Mouse (Mus musculus) limb, embryonic 12.5 days (tissue): ENCODE data around the gene Gal3st2b. TPM values are rescaled to one million over a fixed set of nuclear protein-coding genes. Genes with fewer than 3 reads are reported as not detected.
"Not testable (repeated sequence)": the region's sequence is repeated elsewhere in the genome, so short reads cannot be mapped to it uniquely, and the experiment has no call there.

ENCODE experiments used
- ATAC-seq: fragments of 200-750 bp; cut with Nextera tagmentation; 2 replicates; pipeline ENCODE4 v1.8.0; 2017; ENCODE audit warnings: low read depth, moderate TSS enrichment; ENCODE audit not compliant: insufficient number of reproducible peaks, insufficient read depth, low FRiP score, low TSS enrichment
- H3K27ac ChIP-seq: fragments of 300-500 bp; sonication (generic); 2 replicates; pipeline ENCODE4 v1.5.1; 2016; ENCODE audit warnings: mild to moderate bottlenecking, moderate library complexity
- H3K27me3 ChIP-seq: fragments of 300-500 bp; sonication (generic); 2 replicates; pipeline ENCODE4 v1.6.1; 2016; ENCODE audit warnings: mild to moderate bottlenecking, moderate library complexity
- H3K36me3 ChIP-seq: fragments of 300-500 bp; sonication (generic); 2 replicates; pipeline ENCODE4 v1.6.1; 2016; ENCODE audit warnings: mild to moderate bottlenecking, moderate library complexity
- H3K4me1 ChIP-seq: fragments of 300-500 bp; sonication (generic); replicated peaks from 2 replicates; pipeline ENCODE4 v1.6.1; 2016
- H3K4me2 ChIP-seq: fragments of 300-500 bp; sonication (generic); 2 replicates; pipeline ENCODE4 v1.6.1; 2016; ENCODE audit warnings: mild to moderate bottlenecking, moderate library complexity
- H3K4me3 ChIP-seq: fragments of 300-500 bp; sonication (generic); replicated peaks from 2 replicates; pipeline ENCODE4 v1.5.1; 2016; ENCODE audit warnings: mild to moderate bottlenecking
- H3K9ac ChIP-seq: fragments of 300-500 bp; sonication (generic); replicated peaks from 2 replicates; pipeline ENCODE4 v1.6.1; 2016; ENCODE audit warnings: mild to moderate bottlenecking, moderate library complexity
- H3K9me3 ChIP-seq: fragments of 300-500 bp; sonication (generic); 2 replicates; pipeline ENCODE4 v1.6.1; 2016; ENCODE audit warnings: mild to moderate bottlenecking, moderate library complexity
- WGBS: fragments of 180-500 bp; shearing (Covaris S2); methylation state at CpG from one replicate; pipeline ENCODE4 v1.1.7; 2016; 5-methylcytosine and 5-hydroxymethylcytosine counted together
- polyA plus RNA-seq: library from polyadenylated mRNA; unstranded; fragments of >200 nt; fragmentation: Nextera tagmentation; extraction: Ambion mirVana; gene quantifications from 2 replicates; pipeline ENCODE4 v1.2.1, GENCODE M21; 2016

Gene Gal3st2b
- not detected in 2 replicates for polyA plus RNA-seq

- not testable (repeated sequence) for H3K27ac ChIP-seq, H3K27me3 ChIP-seq, H3K9ac ChIP-seq, H3K36me3 ChIP-seq, H3K4me3 ChIP-seq, ATAC-seq, H3K4me2 ChIP-seq, H3K4me1 ChIP-seq, H3K9me3 ChIP-seq
- WGBS: 82% methylated on average over 2 of the region's 2 CpGs
These were observed at the start of gene Gal3st2b for GRCm38 (mm10) chr1:93918011-93918410. Gene Gal3st2b (plus strand): TSS chr1:93918311.

GRCm38 (mm10) chr1:93871594-93872105 lies 46.5 kb upstream of the Gal3st2b start:
- no CpG with 5 or more reads among the region's 1 CpGs for WGBS
- H3K9ac ChIP-seq, H3K36me3 ChIP-seq, H3K27ac ChIP-seq, H3K4me2 ChIP-seq, H3K27me3 ChIP-seq, ATAC-seq, H3K4me1 ChIP-seq, H3K4me3 ChIP-seq, H3K9me3 ChIP-seq: not testable (repeated sequence)

GRCm38 (mm10) chr1:93874405-93874804 lies 43.7 kb upstream of the Gal3st2b start:
- H3K4me3 ChIP-seq, H3K9me3 ChIP-seq, H3K4me1 ChIP-seq, H3K27ac ChIP-seq, H3K4me2 ChIP-seq, H3K27me3 ChIP-seq, ATAC-seq, H3K9ac ChIP-seq, H3K36me3 ChIP-seq: not testable (repeated sequence)
- WGBS: 81% methylated on average over 17 of the region's 22 CpGs

GRCm38 (mm10) chr1:93881778-93882177 lies 36.3 kb upstream of the Gal3st2b start:
- H3K4me1 ChIP-seq, H3K9me3 ChIP-seq, H3K27me3 ChIP-seq, H3K27ac ChIP-seq, ATAC-seq, H3K4me2 ChIP-seq, H3K36me3 ChIP-seq, H3K4me3 ChIP-seq, H3K9ac ChIP-seq: not testable (repeated sequence)
- WGBS: no CpG with 5 or more reads among the region's 11 CpGs

- WGBS: 53% methylated on average over 1 of the region's 1 CpGs
- H3K4me1 ChIP-seq, H3K4me3 ChIP-seq, H3K9ac ChIP-seq, ATAC-seq, H3K36me3 ChIP-seq, H3K9me3 ChIP-seq, H3K27ac ChIP-seq, H3K4me2 ChIP-seq, H3K27me3 ChIP-seq: not testable (repeated sequence)
These were observed 27.2 kb upstream of the Gal3st2b start for GRCm38 (mm10) chr1:93890936-93891335.

GRCm38 (mm10) chr1:93897395-93897794 lies 20.7 kb upstream of the Gal3st2b start:
- ATAC-seq, H3K36me3 ChIP-seq, H3K9me3 ChIP-seq, H3K4me2 ChIP-seq, H3K4me1 ChIP-seq, H3K9ac ChIP-seq, H3K4me3 ChIP-seq, H3K27ac ChIP-seq, H3K27me3 ChIP-seq: not testable (repeated sequence)
- no CpG with 5 or more reads among the region's 1 CpGs for WGBS

GRCm38 (mm10) chr1:93901291-93901690 lies 16.8 kb upstream of the Gal3st2b start:
- not testable (repeated sequence) for H3K9me3 ChIP-seq, H3K36me3 ChIP-seq, H3K27ac ChIP-seq, H3K9ac ChIP-seq, H3K4me2 ChIP-seq, H3K4me1 ChIP-seq, ATAC-seq, H3K27me3 ChIP-seq, H3K4me3 ChIP-seq
- WGBS: 58% methylated on average over 4 of the region's 5 CpGs

- not testable (repeated sequence) for H3K27ac ChIP-seq, H3K9ac ChIP-seq, ATAC-seq, H3K36me3 ChIP-seq, H3K4me2 ChIP-seq, H3K27me3 ChIP-seq, H3K4me1 ChIP-seq, H3K9me3 ChIP-seq, H3K4me3 ChIP-seq
- 86% methylated on average over 3 of the region's 5 CpGs for WGBS
These were observed 11.4 kb upstream of the Gal3st2b start for GRCm38 (mm10) chr1:93906690-93907089.

GRCm38 (mm10) chr1:93908977-93909586 lies 9.0 kb upstream of the Gal3st2b start:
- not testable (repeated sequence) for H3K27me3 ChIP-seq, H3K36me3 ChIP-seq, H3K9ac ChIP-seq, H3K9me3 ChIP-seq, H3K4me3 ChIP-seq, H3K4me2 ChIP-seq, H3K4me1 ChIP-seq, ATAC-seq, H3K27ac ChIP-seq
- no CpG with 5 or more reads among the region's 11 CpGs for WGBS

- H3K9ac ChIP-seq, H3K4me1 ChIP-seq, H3K4me2 ChIP-seq, H3K4me3 ChIP-seq, ATAC-seq, H3K9me3 ChIP-seq, H3K27ac ChIP-seq, H3K36me3 ChIP-seq, H3K27me3 ChIP-seq: not testable (repeated sequence)
- no CpG with 5 or more reads among the region's 2 CpGs for WGBS
These were observed 6.2 kb upstream of the Gal3st2b start for GRCm38 (mm10) chr1:93911877-93912276.

GRCm38 (mm10) chr1:93917160-93917559 lies 951 bp upstream of the Gal3st2b start:
- not testable (repeated sequence) for H3K4me1 ChIP-seq, H3K27ac ChIP-seq, H3K36me3 ChIP-seq, H3K4me2 ChIP-seq, ATAC-seq, H3K4me3 ChIP-seq, H3K9ac ChIP-seq, H3K9me3 ChIP-seq, H3K27me3 ChIP-seq
- WGBS: 79% methylated on average over 3 of the region's 3 CpGs

GRCm38 (mm10) chr1:93918775-93919174 lies 664 bp downstream of the Gal3st2b start:
- H3K27ac ChIP-seq, H3K4me2 ChIP-seq, H3K27me3 ChIP-seq, H3K4me3 ChIP-seq, H3K9ac ChIP-seq, H3K9me3 ChIP-seq, H3K4me1 ChIP-seq, ATAC-seq, H3K36me3 ChIP-seq: not testable (repeated sequence)
- 58% methylated on average over 1 of the region's 1 CpGs for WGBS
